Mouse (Mus musculus): ENCODE measurements around the gene Pigq.

The Pigq gene

GRCm38 (mm10) chr17:25883268-25883667, 61.5 kb downstream of the Pigq start:
- no peak for DNase-seq (ENCODE audit: low read depth, low spot score)

GRCm38 (mm10) chr17:25882306-25882705, 62.4 kb downstream of the Pigq start:
- DNase-seq (ENCODE audit: low read depth, low spot score), result no peak

GRCm38 (mm10) chr17:25881691-25882090, 63.0 kb downstream of the Pigq start:
- DNase-seq (ENCODE audit: low read depth, low spot score), result no peak

- DNase-seq (ENCODE audit: low read depth, low spot score), result peak; percentile 82
Measured at GRCm38 (mm10) chr17:25880913-25881641, 63.7 kb downstream of the Pigq start.

GRCm38 (mm10) chr17:25880196-25880910, 64.4 kb downstream of the Pigq start, which contains the start of gene Wfikkn1:
Wfikkn1 (minus strand) TSS chr17:25880858.
- DNase-seq (ENCODE audit: low read depth, low spot score), result no peak

GRCm38 (mm10) chr17:25879750-25880149, 65.0 kb downstream of the Pigq start:
- no peak for DNase-seq (ENCODE audit: low read depth, low spot score)

GRCm38 (mm10) chr17:25879261-25879660, 65.5 kb downstream of the Pigq start:
- no peak for DNase-seq (ENCODE audit: low read depth, low spot score)

GRCm38 (mm10) chr17:25878611-25879180, 66.0 kb downstream of the Pigq start:
- no peak for DNase-seq (ENCODE audit: low read depth, low spot score)

GRCm38 (mm10) chr17:25877741-25878610, 66.8 kb downstream of the Pigq start:
- no peak for DNase-seq (ENCODE audit: low read depth, low spot score)

GRCm38 (mm10) chr17:25877025-25877424, 67.7 kb downstream of the Pigq start:
- DNase-seq (ENCODE audit: low read depth, low spot score), result no peak

Data from mesoderm, embryonic 11.5 days (tissue).